Mouse (Mus musculus) macrophage (primary cell): ENCODE results near the gene Dynlt1f. TPM values are rescaled to one million over a fixed set of nuclear protein-coding genes. Genes with fewer than 3 reads are reported as not detected.
"Not testable (repeated sequence)": the region's sequence is repeated elsewhere in the genome, so short reads cannot be mapped to it uniquely, and the experiment has no call there.

Source experiments
- H3K27ac ChIP-seq: fragments of 350-480 bp; formaldehyde crosslinking; 2 replicates; pipeline ENCODE4 v1.9.0; 2021
- H3K36me3 ChIP-seq: fragments of 350-480 bp; formaldehyde crosslinking; 2 replicates; pipeline ENCODE4 v1.9.0; 2021; ENCODE audit errors: inconsistent target
- H3K4me3 ChIP-seq: fragments of 350-480 bp; formaldehyde crosslinking; 2 replicates; pipeline ENCODE4 v1.9.0; 2021; ENCODE audit errors: inconsistent target
- H3K79me2 ChIP-seq: fragments of 350-480 bp; formaldehyde crosslinking; 2 replicates; pipeline ENCODE4 v1.9.0; 2021; ENCODE audit errors: inconsistent target
- WGBS: methylation state at CpG from one replicate; pipeline ENCODE4 v1.1.7; 2026; ENCODE audit warnings: inconsistent platforms; ENCODE audit not compliant: missing documents; 5-methylcytosine and 5-hydroxymethylcytosine counted together
- polyA plus RNA-seq: library from polyadenylated mRNA; stranded (reverse); fragments of 250-400 nt; gene quantifications from 3 replicates; pipeline ENCODE4 v1.2.4, GENCODE M21; 2018; ENCODE audit warnings: inconsistent platforms

Gene Dynlt1f
- polyA plus RNA-seq, 1 experiment from 2014 or later: 104 TPM

DNA sequence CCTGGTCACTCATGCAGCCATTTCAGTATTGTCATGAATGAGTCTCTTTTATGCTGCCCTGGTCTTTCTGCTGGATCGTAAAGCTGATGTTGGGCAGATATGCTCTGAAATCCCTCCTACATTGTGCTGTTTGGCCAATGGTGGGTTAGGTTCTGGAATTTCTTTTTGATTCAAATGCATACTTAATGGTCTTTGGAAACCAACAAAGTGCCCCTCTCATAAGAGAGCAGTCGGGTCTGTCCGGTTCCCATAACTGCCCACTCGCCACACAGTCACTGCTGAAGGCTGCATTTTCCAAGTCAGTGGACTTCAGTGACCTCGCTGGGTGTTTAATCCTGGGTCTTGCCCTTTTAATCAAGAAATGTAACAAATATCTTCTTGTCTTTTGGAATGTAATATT is 28.0 kb upstream of the Dynlt1f start:
- no CpG with 5 or more reads among the region's 5 CpGs for WGBS
- H3K36me3 ChIP-seq, H3K27ac ChIP-seq, H3K4me3 ChIP-seq, H3K79me2 ChIP-seq: not testable (repeated sequence)

DNA sequence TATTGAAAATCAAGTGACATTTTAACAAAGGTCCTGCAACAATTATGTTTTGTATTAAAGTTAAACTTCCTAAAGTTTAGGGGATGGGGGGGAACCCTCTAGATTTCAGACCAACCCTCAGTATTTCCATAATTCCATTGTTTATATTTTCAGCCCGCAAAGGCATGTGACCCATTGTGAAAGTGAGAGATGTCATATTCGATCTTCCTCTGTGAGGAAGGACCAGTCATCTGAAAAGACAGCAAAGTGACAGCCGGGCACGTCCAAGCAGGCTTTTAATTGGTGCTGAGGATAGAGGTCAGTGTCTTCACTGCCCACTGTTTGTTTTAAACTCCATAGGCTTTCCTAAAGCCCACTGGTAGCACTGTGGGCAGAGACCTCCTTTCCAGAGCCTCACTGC is 26.0 kb upstream of the Dynlt1f start:
- not testable (repeated sequence) for H3K4me3 ChIP-seq, H3K27ac ChIP-seq, H3K36me3 ChIP-seq, H3K79me2 ChIP-seq
- 79% methylated on average over 4 of the region's 4 CpGs for WGBS

DNA sequence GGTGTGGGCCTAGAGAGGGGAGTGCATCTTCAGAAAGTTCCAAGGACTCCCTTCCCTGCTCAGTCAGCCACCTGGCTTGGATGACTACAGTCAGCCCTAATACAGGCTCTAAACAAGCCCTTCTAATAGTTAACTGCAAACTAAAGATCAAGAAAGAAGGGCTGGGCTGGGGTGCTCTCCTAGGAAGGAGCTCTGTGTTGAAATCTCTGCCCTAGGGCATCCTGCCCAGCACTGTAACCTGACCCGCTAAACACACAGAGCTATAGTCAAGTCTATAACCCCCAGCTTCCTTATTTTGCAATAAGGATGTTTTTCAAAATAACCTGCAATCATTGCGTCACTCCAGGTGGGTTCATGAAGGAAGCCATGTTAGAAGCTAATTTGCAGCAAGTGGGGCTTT is 22.4 kb upstream of the Dynlt1f start:
- no CpG with 5 or more reads among the region's 2 CpGs for WGBS
- H3K36me3 ChIP-seq, H3K79me2 ChIP-seq, H3K4me3 ChIP-seq, H3K27ac ChIP-seq: not testable (repeated sequence)

DNA sequence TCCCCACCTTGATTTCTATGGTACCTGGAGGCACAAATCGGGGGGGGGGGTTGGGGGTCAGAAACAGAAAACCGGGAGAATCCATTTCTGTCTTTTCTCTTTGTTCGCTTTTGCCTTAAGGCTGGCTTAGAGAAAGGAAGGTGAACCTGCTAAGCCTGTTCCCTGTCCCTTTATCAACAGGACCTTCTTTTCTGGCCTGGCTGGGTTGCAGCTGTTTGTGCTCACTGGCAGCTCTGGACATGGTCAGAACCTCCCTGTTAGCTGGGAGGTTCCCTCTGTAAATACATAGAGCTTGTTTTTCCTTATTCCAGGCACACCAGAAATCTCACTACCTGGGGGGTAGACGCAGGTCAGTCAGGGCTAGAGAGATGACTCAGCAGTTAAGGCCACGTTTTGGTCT is 18.6 kb upstream of the Dynlt1f start:
- WGBS: 100% methylated on average over 1 of the region's 5 CpGs
- not testable (repeated sequence) for H3K27ac ChIP-seq, H3K36me3 ChIP-seq, H3K79me2 ChIP-seq, H3K4me3 ChIP-seq

DNA sequence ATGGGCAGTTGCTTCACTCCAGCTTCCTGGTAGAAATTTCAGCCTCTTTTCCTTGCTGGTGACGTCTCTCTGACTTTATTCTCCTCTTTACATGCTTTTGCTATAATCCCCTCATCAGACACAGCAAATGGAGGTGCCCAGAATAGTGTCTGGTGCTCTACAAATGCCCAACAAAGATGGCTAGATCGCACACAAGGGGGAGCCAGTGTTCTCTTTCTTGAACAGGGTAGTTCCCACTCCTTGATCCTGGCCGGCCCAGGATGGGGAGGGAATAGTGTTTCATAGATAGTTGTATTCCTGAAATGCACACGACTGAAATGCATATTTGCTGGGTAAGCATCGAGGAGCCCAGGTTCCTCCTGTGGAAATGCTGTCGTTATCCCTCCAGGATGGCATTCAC is 12.8 kb upstream of the Dynlt1f start:
- H3K79me2 ChIP-seq, H3K4me3 ChIP-seq, H3K36me3 ChIP-seq, H3K27ac ChIP-seq: not testable (repeated sequence)
- WGBS: no CpG with 5 or more reads among the region's 6 CpGs

DNA sequence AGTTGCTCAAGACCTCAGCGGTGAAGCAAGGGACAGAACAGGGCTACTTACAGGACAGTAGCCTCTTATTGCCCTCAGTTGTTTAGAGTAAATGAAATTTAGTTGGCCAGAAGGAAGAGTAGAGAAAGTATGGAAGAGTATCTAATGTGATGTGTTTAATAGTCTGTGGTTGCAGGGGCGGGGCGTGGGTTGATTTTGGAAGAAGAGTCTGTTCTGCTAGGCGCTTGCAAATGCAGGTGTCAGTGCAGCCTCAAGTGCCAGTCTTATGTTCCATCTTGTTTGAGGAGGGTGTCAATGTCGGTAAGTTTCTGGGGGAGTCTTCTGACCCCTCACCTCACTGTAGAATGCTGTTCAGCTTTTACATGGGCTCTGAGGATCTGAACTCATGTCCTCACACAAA is 9.7 kb upstream of the Dynlt1f start:
- H3K79me2 ChIP-seq, H3K27ac ChIP-seq, H3K4me3 ChIP-seq, H3K36me3 ChIP-seq: not testable (repeated sequence)
- 100% methylated on average over 3 of the region's 5 CpGs for WGBS

DNA sequence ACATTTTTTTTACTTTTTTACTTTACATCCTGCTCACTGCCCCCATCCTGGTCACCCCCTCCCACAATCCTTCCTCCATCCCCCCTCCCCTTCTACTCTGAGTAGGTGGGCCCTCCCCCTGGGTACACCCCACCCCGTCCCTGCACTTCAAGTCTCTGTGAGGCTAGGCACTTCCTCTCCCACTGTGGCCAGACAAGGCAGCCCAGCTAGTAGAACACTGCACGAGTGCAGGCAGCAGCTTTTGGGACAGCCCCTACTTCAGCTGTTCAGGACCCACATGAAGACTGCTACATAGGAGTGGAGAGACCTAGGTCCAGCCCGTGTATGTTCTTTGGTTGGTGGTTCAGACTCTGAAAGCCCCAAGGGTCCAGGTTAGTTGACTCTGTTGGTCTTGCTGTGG is 7.1 kb upstream of the Dynlt1f start:
- H3K27ac ChIP-seq, H3K4me3 ChIP-seq, H3K36me3 ChIP-seq, H3K79me2 ChIP-seq: not testable (repeated sequence)
- WGBS: no CpG with 5 or more reads among the region's 3 CpGs

DNA sequence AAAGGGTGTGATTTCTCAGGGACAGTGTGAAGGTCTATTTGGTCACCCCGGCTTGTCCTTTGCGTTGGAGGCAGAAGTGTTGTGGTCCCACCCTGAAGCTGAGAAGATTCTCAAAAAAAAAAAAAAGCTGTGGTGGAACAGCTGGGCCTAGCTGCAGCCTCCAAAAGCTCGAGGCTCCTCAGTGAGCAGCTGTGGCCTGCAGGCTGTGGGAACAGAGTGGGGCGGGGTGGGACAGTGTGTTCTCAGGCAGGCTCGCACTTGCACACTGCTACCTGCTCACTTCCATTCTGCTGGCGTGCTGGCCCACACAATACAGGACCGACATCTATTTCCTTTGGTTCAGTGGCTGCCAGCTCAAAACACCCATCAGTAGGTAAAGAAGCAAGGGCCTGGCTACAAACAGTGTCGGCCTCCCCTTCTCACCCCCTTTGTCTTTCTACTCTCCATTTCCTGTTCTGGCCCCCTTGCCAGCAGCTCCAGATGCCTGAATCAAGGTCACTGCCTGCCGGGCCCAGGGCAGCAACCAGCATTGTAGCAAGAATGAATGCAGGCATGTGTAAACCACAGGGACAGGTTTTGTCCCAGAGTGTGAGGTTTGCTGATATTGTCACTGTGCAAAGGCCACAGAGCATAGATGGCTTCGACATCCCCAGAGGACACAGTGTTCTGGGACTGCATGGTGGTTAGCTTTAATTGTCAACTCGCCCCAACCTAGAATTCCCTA is 5.6 kb upstream of the Dynlt1f start:
- not testable (repeated sequence) for H3K79me2 ChIP-seq, H3K36me3 ChIP-seq, H3K27ac ChIP-seq, H3K4me3 ChIP-seq
- 28% methylated on average over 3 of the region's 11 CpGs for WGBS

DNA sequence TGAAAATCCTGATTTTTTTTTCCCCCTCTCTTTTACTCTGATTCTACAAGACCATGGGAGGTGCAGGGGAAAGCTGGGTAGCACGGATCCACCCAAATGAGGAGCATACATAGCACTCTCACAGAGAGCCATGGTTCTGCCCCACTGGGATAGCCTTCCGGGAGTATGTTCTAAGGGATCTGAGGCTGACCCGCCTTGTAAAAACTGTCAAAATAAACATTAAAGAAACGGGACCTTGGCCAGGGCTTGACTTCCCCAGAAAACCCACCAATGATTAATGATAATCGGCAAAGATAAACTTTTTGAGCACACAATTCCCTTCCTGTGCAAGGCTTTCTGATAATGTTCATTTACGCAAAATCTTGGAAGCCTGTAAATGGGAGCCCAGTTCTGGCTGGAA is 4.9 kb upstream of the Dynlt1f start:
- H3K4me3 ChIP-seq, H3K36me3 ChIP-seq, H3K27ac ChIP-seq, H3K79me2 ChIP-seq: not testable (repeated sequence)
- WGBS: 100% methylated on average over 2 of the region's 6 CpGs

DNA sequence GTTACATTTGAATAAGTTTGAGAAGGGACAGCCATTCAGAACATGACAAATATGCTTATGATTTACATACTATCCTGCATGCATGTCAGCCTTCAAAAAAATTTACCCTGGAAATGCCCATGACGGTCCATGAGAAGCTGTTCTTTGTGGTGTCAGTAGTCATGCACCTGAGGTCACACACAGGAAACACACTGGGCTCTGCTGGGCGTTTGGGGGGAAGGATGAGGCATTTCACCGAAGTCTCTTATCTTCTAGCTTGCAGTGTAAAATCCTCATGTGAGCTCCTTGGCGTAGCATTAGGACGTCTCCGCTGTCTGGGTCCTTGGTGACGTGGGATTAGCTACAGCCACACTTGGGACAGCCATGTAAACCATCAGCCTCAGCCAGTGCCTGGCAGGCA is 3.1 kb upstream of the Dynlt1f start, which contains the start of gene Sytl3:
Gene Sytl3 (plus strand): TSS at position 293 of the 400 bp plus-strand sequence.
- not testable (repeated sequence) for H3K36me3 ChIP-seq, H3K27ac ChIP-seq, H3K4me3 ChIP-seq, H3K79me2 ChIP-seq
- no CpG with 5 or more reads among the region's 7 CpGs for WGBS

DNA sequence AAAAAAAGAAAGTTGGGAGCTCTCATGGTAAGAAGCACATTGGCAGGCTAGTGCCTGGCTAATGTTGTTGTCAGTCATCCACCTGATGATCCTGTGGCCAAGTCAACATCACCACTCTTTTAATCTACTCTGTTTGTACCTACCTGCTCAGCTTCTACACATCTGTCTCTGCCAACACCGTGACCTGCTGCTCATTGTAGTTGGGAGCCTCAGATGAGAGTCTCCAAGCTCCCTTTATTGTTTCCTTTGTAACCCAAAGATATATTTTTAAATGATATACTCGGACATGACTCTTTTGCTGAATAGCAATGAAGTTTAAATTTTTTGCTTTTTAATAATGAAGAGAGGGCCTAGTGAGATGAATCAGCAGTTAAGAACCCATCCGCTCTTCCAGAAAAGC is 771 bp upstream of the Dynlt1f start:
- H3K79me2 ChIP-seq, H3K27ac ChIP-seq, H3K4me3 ChIP-seq, H3K36me3 ChIP-seq: not testable (repeated sequence)
- WGBS: no CpG with 5 or more reads among the region's 3 CpGs

DNA sequence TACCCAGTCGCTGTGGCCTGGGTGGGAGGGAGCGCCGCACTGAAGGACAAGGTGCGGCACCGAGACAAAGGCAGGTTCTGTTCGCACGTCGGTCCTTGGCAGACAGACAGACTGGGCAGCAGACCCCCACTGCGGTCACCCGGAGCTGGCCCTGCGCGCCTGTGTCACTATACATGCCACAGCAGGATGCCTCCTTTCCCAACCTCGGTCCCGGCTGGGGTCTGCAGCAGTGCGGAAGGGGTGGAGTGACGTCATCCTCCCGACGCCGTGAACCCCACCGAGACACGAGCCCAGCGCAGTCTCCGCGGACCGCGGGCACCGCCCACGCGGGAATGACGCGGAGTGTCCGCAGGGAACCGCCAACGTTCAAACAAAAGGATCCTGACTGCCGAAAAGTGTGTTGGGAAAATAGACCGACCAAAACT is 601 bp downstream of the Dynlt1f start:
- H3K79me2 ChIP-seq, H3K36me3 ChIP-seq: not testable (repeated sequence)
- Histone ChIP-seq H3K27ac (peak overlapping the region; percentile 46), H3K4me3 (peak overlapping the region; percentile 38)
- WGBS: 0% methylated on average over 24 of the region's 36 CpGs

DNA sequence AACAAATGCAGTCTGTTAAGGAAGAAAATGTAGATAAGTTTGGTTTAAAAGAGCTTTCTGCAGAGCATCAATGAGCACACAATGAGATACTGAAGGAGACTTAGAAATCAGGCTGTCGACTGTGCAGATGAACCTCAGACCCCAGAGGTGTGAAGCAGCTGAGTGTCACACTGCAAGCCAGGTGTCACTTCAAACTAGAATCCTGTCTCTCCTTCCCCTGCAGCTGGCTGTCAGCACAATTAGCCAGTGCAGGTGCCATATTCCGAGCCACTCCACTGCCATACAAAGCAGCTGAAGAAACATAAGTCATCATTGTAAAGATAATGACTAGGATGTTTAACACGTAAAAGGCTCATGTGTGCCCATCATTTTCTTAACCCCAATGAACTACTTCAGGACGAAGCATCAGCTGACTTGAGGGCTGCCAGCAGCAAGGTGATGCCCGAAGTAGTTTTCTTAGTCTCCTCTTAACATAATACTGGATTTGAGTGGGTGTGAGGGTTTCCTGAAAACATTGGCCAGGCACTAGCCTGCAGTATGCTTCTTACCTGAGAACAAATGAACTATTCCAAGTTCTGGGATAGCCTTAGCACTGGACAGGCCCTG is 2.3 kb downstream of the Dynlt1f start:
- not testable (repeated sequence) for H3K79me2 ChIP-seq, H3K4me3 ChIP-seq, H3K36me3 ChIP-seq, H3K27ac ChIP-seq
- 100% methylated on average over 2 of the region's 5 CpGs for WGBS

DNA sequence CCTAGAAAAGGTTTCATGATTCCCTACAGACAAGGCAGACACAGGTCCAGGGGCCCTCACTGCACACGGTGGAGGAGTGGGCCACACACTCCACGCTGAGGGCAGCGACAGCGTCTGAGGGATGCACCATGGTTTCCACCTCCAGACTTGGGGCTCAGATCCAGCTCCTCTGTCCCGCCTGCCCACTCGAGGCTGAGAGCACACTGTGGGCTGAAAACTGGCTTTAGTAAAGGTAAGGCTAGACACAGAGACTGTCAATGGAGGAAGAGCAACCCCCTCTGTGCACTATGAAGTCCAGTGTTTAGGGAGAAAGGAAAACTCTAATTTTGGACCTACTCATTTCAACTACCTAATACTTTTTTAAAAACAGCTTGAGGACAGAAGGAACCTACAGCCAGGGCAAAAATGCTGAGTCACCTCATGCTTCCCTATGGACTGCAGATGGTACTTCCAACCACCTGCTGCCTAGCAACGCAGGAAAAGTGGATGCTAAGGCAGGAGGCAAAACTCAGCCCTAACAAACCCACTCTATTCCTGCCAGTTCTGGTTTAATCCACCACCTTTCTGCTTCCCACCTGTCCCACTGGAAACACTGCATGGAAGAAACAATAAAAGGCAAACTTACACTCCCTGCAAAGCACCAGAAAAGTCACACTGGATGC is 4.7 kb downstream of the Dynlt1f start:
- 91% methylated on average over 3 of the region's 7 CpGs for WGBS
- H3K4me3 ChIP-seq, H3K36me3 ChIP-seq, H3K27ac ChIP-seq, H3K79me2 ChIP-seq: not testable (repeated sequence)

DNA sequence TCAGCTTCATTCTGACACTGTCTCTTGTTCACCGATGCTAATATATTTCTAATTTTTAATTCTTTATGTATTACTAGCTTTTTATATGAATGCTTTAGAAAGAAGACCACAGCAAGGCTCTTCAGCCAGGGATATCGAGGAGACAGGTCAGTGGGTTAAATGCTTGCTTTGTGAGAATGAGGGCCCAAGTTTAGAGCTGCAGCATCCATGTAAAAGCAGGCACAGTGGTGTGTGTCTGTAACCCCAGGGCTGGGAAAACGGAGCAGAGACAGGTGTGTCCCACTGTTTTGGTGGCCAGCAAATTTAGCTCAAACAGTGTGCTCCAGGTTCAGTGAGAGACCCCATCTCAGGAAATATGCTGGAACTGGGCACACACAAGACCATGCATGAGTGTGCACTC is 8.2 kb downstream of the Dynlt1f start:
- WGBS: 88% methylated on average over 1 of the region's 3 CpGs
- H3K36me3 ChIP-seq, H3K79me2 ChIP-seq, H3K27ac ChIP-seq, H3K4me3 ChIP-seq: not testable (repeated sequence)
